Mouse (Mus musculus): ENCODE measurements around the gene Abraxas1.

Abraxas1 gene

GRCm38 (mm10) chr5:100820483-100821184 lies at the start of gene Abraxas1:
Gene Abraxas1 (minus strand): TSS chr5:100820965.
- peak; percentile 86 to 87 for DNase-seq (ENCODE audit: low spot score in 2 of 2)

DNA sequence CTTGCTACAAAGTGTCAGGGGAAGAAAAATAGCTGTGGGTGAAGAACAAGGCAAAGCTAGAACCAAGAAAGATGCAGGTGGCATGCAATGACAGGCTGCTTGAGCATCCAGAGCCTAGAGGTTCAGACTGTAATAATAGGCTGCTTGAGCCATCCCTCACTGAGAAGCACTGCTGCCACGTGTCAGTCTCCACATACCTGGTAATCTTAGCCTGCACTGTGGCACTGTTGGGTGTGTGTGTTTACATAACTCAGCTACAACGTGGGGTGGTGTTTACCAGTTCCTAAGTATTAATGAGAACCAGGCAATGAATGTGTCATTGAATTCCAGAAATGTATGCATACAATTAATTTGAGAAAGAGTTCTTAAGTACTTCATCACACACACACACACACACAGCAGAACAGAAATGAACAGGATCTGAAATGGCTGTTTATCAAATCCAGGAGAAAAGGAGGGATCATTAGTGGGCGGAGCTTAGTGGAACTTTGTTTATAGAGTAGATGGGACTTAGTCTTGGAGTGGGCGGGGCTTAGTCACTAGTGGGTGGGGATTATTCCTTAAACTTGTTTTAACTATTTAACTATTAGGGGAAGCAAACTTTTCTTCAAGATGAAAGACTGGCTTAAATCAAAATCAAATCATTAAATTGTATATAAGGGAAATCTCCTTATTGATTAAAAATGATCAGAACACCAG lies 48.6 kb upstream of the Abraxas1 start:
- no peak for DNase-seq (ENCODE audit: low spot score in 2 of 2)

GRCm38 (mm10) chr5:100866183-100866582 lies 45.4 kb upstream of the Abraxas1 start:
- DNase-seq (ENCODE audit: low spot score in 2 of 2): no peak

DNA sequence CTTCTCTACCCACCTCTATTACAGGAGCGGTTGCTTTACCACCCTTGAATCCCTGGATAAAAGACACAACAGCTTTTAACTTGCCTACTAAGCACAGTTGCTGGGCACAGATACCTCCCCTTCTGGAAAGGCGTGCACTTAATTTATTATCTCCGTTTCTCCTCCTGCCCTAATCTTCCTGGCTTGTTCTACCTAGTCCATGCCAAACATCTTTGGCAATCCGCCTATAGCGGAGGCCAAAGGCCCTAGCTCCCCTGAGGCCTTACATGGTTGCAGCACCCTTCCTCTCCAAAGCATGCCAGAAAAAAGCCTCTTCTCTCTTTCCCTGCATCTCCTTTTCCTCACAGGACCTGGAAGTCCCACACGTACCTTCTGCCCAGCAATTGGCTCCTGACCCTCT lies 43.7 kb upstream of the Abraxas1 start:
- DNase-seq (ENCODE audit: low spot score in 2 of 2): no peak

DNA sequence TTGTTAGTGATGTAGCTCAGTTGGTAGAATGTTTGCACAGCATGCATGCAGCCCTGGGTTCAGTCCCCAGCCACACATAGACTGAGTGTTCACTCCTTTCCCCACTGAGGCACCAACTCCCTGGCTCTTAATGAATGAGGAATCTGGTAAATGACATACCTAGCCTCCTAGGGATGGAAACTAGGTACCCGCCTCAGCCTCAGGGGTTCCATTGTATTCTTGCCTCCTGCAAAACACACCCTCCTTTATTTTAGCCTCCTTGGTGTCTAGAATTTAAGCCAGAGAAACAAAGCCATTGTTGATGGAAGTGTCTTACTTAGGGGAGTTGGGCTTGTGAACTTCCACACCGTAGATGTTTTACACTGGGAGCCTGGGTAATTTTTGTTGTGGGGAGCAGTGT lies 42.3 kb upstream of the Abraxas1 start:
- DNase-seq (ENCODE audit: low spot score in 2 of 2): no peak

GRCm38 (mm10) chr5:100861811-100862210 lies 41.0 kb upstream of the Abraxas1 start:
- DNase-seq (ENCODE audit: low spot score in 2 of 2): no peak

DNA sequence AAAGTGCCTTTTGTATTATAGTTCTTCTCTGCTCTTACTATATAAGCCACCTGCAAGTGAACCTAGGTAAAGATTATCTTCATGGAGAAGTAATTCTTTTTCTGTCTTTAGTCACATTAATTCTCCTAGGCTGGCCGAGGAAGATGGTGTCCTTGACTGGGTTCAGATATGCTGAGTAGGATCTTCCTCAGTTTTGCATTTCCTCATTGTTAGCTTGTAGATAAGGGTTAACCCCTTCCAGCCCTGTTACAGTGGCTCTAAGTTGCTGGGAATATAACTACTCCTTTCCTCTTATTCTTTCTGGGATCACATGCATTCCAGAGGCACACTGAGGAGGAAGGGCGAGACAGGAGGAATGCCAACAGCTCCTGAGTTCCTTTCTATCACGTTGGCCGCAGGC lies 40.4 kb upstream of the Abraxas1 start:
- DNase-seq (ENCODE audit: low spot score in 2 of 2): no peak

GRCm38 (mm10) chr5:100860417-100861053 lies 39.8 kb upstream of the Abraxas1 start:
- peak in 1 of 2 experiments; percentile 21 for DNase-seq (ENCODE audit: low spot score in 2 of 2)

- peak; percentile 77 to 80 for DNase-seq (ENCODE audit: low spot score in 2 of 2)
Observed at GRCm38 (mm10) chr5:100856552-100856951, 35.8 kb upstream of the Abraxas1 start.

GRCm38 (mm10) chr5:100853963-100854362 lies 33.2 kb upstream of the Abraxas1 start:
- no peak for DNase-seq (ENCODE audit: low spot score in 2 of 2)

DNA sequence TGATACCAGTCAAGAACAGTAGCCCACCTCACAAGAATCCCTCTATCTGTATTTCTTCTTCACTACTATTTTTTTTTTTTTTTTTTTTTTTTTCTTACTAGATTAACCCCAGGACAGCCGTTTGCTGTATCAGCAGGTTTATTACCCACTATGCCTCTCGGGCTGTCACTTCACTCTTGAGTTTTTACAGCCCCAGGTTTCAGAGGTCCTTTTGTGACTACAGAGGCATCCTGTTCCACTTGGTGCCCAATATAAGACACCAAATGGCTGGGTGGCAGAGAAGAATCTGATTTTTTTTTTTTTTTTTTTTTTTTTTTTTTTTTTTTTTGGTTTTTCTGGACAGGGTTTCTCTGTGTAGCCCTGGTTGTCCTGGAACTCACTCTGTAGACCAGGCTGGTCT lies 26.4 kb upstream of the Abraxas1 start:
- no peak for DNase-seq (ENCODE audit: low spot score in 2 of 2)

- no peak for DNase-seq (ENCODE audit: low spot score in 2 of 2)
Observed at GRCm38 (mm10) chr5:100846599-100846920, 25.8 kb upstream of the Abraxas1 start.

- peak; percentile 61 to 69 for DNase-seq (ENCODE audit: low spot score in 2 of 2)
Observed at GRCm38 (mm10) chr5:100845848-100846598, 25.3 kb upstream of the Abraxas1 start.

- DNase-seq (ENCODE audit: low spot score in 2 of 2): no peak
Observed at GRCm38 (mm10) chr5:100845485-100845847, 24.7 kb upstream of the Abraxas1 start, which contains the start of gene Gpat3. Gene Gpat3 (plus strand): TSS chr5:100845713.

DNA sequence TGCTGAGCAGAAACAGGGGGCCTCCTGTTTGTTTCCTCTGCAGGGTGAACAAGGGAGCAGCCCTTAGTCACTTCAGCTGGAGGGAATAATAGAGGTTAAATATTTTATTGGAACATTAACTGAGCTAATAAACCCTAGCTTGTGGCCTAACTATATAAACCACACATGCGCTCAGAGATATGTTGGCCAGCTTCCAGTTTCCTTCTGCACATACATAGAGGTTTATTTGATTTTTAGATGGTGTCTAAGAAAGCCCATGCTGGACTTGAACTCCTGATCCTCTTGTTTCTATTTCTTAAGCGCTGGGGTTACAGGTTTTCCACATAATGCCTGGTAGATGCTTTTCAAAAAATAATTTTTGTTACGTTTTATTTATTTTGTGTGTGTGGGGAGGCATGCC lies 23.7 kb upstream of the Abraxas1 start:
- no peak for DNase-seq (ENCODE audit: low spot score in 2 of 2)

- DNase-seq (ENCODE audit: low spot score in 2 of 2): no peak
Observed at GRCm38 (mm10) chr5:100837907-100838306, 17.1 kb upstream of the Abraxas1 start.

DNA sequence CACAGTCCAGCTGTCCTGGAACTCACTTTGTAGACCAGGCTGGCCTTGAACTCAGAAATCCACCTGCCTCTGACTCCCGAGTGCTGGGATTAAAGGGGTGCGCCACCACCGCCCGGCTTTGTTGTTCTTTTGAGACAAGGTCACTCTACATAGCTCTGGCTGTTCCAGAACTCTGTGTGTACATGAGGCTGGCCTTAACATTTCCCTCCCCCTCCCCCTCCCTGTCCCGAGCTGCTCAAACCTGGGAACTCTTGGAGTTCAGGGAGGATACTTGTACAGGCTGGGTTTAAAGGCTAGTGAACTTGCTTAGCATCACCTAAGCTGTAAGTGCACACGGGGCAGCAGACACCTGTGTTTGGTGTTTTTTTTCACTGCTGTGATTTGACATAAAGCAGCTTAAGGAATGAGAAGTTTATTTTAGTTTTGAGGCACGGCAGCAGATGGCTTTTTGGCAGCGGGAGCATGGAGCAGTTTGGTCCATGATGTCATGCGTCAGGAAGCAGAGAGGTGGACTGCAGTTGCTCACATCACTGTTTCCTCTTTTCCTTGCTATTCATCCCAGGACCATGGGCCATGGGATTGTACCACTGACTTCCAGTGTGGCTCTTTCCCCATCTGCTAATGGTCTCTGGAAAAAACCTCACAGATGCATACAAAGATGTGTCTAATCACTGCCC lies 15.2 kb upstream of the Abraxas1 start:
- no peak for DNase-seq (ENCODE audit: low spot score in 2 of 2)

DNA sequence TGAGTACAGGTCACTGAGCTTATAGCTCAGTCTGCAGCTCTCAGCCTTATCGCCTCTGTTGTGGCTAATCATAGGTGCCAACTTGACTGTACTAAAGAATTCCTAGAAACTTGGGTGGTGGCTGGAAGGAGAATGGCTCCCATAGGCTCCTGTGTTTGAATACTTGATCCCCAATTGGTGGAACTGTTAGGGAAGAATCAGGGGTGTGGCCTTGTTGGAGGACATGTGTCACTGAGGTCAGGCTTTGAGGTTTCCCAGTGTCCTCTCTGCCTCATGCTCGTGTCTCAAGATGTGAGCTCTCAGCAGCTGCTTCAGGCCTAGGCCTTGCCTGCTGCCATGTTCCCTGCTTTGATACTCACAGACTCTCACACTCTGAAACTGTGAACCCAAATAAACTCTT lies 13.1 kb upstream of the Abraxas1 start:
- DNase-seq (ENCODE audit: low spot score in 2 of 2): no peak

GRCm38 (mm10) chr5:100832680-100833079 lies 11.9 kb upstream of the Abraxas1 start:
- no peak for DNase-seq (ENCODE audit: low spot score in 2 of 2)

GRCm38 (mm10) chr5:100828701-100829100 lies 7.9 kb upstream of the Abraxas1 start:
- no peak for DNase-seq (ENCODE audit: low spot score in 2 of 2)

DNA sequence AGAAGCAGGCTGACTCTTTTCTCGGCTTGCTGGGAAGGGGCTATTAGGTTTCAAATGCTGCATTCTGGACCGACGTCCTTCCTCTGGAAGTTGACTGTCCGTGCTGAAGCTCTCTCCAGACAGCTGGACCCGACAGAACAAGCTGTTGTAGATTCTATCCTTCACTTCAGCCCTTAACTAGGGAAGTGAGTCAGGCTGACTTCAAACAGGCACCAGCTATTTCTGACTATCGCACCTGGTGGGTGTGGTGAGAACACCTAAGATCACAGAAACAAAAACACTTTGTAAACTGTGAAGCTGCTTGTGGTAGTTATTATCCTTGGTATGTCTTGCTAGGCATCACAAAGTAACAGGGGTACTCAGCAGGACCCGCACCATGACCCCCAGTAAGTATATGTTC lies 5.8 kb upstream of the Abraxas1 start:
- DNase-seq (ENCODE audit: low spot score in 2 of 2): no peak

DNA sequence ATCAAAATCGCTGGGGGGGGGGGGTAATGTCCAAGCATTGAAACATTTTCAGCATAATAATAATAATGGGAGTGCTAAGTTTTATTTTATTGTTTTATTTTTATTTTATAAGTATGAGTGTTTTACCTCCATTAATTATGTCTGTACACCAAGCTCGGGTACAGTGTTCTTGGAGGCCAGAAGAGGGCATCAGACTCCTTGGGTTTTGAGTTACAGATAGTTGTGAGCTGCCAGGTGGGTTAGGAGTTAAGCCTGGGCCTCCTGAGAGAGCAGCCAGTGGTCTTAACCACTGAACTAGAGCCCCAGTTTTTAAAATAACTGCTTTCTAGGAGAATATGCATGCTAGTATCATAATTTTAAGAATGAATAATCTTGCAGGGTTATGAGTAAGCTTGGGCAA lies 5.2 kb upstream of the Abraxas1 start:
- peak; percentile 10 to 19 for DNase-seq (ENCODE audit: low spot score in 2 of 2)

All from spleen, postnatal 36 days (tissue).